Mouse (Mus musculus) intestine, embryonic 14.5 days (tissue): Measurements from ENCODE around the gene Cfap46. TPM values are rescaled to one million over a fixed set of nuclear protein-coding genes. Genes with fewer than 3 reads are reported as not detected.

Experiments
- ATAC-seq: fragments of 200-750 bp; cut with Nextera tagmentation; replicated peaks from 2 replicates; pipeline ENCODE4 v1.8.0; 2017; ENCODE audit warnings: low read depth, moderate number of reproducible peaks, moderate TSS enrichment, moderate library complexity; ENCODE audit not compliant: low FRiP score, low TSS enrichment
- DNase-seq: peaks from one replicate; pipeline ENCODE4 v3.0.0-alpha.2; 2018; ENCODE audit warnings: low spot score
- H3K27ac ChIP-seq: fragments of 300-500 bp; sonication (generic); 2 replicates; pipeline ENCODE4 v1.5.1; 2014; ENCODE audit warnings: low read depth, mild to moderate bottlenecking, control low read depth
- H3K27me3 ChIP-seq: fragments of 300-500 bp; sonication (generic); replicated peaks from 2 replicates; pipeline ENCODE4 v1.6.1; 2014; ENCODE audit warnings: low read length, control low read depth; ENCODE audit not compliant: control insufficient read depth, insufficient read depth
- H3K36me3 ChIP-seq: fragments of 300-500 bp; sonication (generic); 2 replicates; pipeline ENCODE4 v1.6.1; 2014; ENCODE audit warnings: low read length, control low read depth; ENCODE audit not compliant: control insufficient read depth, insufficient read depth
- H3K4me1 ChIP-seq: fragments of 300-500 bp; sonication (generic); replicated peaks from 2 replicates; pipeline ENCODE4 v1.6.1; 2014; ENCODE audit warnings: low read length, control low read depth, mixed read lengths; ENCODE audit not compliant: control insufficient read depth, insufficient read depth
- H3K4me2 ChIP-seq: fragments of 300-500 bp; sonication (generic); 2 replicates; pipeline ENCODE4 v1.6.1; 2014; ENCODE audit warnings: low read length
- H3K4me3 ChIP-seq: fragments of 300-500 bp; sonication (generic); 2 replicates; pipeline ENCODE4 v1.5.1; 2014; ENCODE audit warnings: low read depth, low read length, control low read depth, mixed read lengths
- H3K9ac ChIP-seq: fragments of 300-500 bp; sonication (generic); 2 replicates; pipeline ENCODE4 v1.6.1; 2014; ENCODE audit warnings: mild to moderate bottlenecking, low read length
- H3K9me3 ChIP-seq: fragments of 300-500 bp; sonication (generic); 2 replicates; pipeline ENCODE4 v1.6.1; 2016; ENCODE audit warnings: low read length, control low read depth; ENCODE audit not compliant: control insufficient read depth
- WGBS: fragments of 180-500 bp; shearing (Covaris S2); extraction: QIAGEN DNeasy Blood & Tissue Kit; methylation state at CpG from one replicate; pipeline ENCODE4 v1.1.7; 2014; 5-methylcytosine and 5-hydroxymethylcytosine counted together
- polyA plus RNA-seq: library from polyadenylated mRNA; unstranded; fragments of >200 nt; fragmentation: Nextera tagmentation; extraction: Ambion mirVana; gene quantifications from 2 replicates; pipeline ENCODE4 v1.2.1, GENCODE M21; 2014

Gene Cfap46
- polyA plus RNA-seq, 1 experiment from 2014 or later: 0.14 TPM

DNA sequence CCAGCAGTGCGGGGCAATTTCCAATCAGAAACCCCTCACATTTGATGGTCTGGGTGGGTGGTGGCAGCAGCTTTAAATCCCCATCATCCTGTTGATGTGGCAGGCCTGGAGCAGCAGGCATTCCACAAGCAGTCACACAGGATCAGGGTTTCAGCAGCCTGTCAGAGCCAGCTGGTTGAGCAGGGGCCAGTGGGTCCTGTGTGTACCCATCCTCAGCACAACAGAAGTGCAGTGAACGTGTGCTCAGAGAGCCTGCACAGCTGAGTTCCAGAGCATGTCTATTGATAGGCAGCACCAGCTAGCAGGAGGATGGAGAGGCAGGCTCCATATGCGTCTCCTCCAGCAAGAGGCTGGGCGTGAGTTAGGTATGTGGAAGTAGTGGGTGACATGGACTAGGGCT, 120.2 kb downstream of the Cfap46 start:
- H3K9ac ChIP-seq: no peak overlapping the region
- H3K4me1 ChIP-seq: no peaks in the 10 kb centered on the region
- H3K9me3 ChIP-seq: no peaks in the 10 kb centered on the region
- no peak for ATAC-seq
- peaks cover 47% of the 10 kb centered on the region for H3K36me3 ChIP-seq
- no peak overlapping the region for H3K27ac ChIP-seq
- no peaks in the 10 kb centered on the region for H3K27me3 ChIP-seq
- 79% methylated on average over 4 of the region's 4 CpGs for WGBS
- no peak overlapping the region for H3K4me2 ChIP-seq
- DNase-seq: no peak
- no peak overlapping the region for H3K4me3 ChIP-seq

DNA sequence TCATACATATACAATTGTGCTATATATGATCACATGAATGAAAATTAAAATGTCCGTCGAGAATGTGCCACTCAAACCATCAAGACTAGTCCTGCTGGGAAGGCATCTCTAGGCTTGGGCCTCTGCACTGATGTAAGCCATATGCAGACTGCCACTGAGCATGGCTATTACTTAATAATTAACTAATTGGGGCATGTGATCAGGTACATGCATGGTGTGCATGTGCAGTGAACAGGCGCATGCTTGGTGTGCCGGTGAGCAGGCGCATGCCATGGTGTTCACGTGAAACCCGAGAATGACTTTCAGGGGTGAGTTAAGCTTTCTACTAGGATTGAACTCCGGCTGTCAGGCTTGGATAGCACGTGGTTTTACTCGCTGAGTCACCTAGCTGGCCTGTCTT, 124.0 kb downstream of the Cfap46 start:
- H3K36me3 ChIP-seq: peaks cover 27% of the 10 kb centered on the region
- DNase-seq (no peak), ATAC-seq (no peak)
- H3K9me3 ChIP-seq: no peaks in the 10 kb centered on the region
- no peaks in the 10 kb centered on the region for H3K4me1 ChIP-seq
- 91% methylated on average over 10 of the region's 10 CpGs for WGBS
- no peak overlapping the region for H3K4me2 ChIP-seq
- H3K9ac ChIP-seq: no peak overlapping the region
- H3K4me3 ChIP-seq: no peak overlapping the region
- H3K27ac ChIP-seq: no peak overlapping the region
- H3K27me3 ChIP-seq: no peaks in the 10 kb centered on the region

DNA sequence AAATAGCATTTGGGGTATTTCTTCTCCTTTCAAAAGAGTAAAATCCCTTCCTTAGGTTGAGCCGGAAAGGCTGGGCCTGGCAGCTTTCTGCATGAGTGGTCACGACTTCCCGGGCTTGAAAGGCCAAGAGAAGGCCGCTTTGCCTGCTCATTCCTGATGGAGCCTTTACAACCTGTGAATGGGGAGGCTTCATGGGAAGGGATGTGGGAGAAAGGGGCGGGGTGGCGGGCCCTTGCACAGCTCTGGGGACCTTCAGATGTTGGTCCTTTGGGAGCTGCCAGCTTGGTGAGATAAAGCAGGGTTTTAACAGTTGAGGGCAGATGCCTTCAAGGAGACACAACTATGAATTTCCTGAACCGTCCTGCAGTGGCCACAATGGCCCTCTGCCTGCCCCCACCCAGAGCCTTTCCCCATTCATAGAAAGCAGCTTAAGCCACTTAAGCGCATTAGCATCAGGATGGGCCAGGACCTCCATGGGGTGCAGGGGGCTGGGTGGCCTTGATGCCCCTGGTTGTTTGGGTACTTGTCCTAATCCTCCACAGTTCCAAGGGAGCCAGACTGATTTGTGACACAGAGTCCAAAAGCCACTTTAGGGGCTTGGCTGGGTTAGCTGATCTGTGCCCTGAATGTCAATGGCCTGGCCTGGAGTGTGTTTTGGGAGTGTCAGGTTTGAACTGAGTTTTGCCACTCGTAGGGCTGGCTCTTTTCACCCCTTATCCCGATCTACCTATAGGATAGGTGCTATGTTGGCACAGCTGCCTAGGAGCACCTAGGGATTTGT, 126.7 kb downstream of the Cfap46 start:
- Histone ChIP-seq H3K9ac (no peak overlapping the region), H3K4me1 (no peaks in the 10 kb centered on the region), H3K4me2 (no peak overlapping the region), H3K27ac (no peak overlapping the region), H3K4me3 (no peak overlapping the region), H3K9me3 (no peaks in the 10 kb centered on the region), H3K36me3 (peaks cover 20% of the 10 kb centered on the region), H3K27me3 (no peaks in the 10 kb centered on the region)
- DNase-seq (no peak), ATAC-seq (no peak)
- 50% methylated on average over 10 of the region's 10 CpGs for WGBS

- H3K36me3 ChIP-seq: 0 out of 2 replicates have a peak, but pooled peaks cover 17% of the 10 kb centered on the region
- H3K4me3 ChIP-seq: no peak overlapping the region
- no peak for DNase-seq
- H3K9me3 ChIP-seq: no peaks in the 10 kb centered on the region
- no peak for ATAC-seq
- H3K9ac ChIP-seq: no peak overlapping the region
- no peak overlapping the region for H3K4me2 ChIP-seq
- 75% methylated on average over 5 of the region's 5 CpGs for WGBS
- no peak overlapping the region for H3K27ac ChIP-seq
- H3K4me1 ChIP-seq: no peaks in the 10 kb centered on the region
- no peaks in the 10 kb centered on the region for H3K27me3 ChIP-seq
These were observed 127.3 kb downstream of the Cfap46 start for GRCm38 (mm10) chr7:139556331-139556730.

- 0 out of 2 replicates have a peak, but pooled peaks cover 7% of the 10 kb centered on the region for H3K36me3 ChIP-seq
- H3K27ac ChIP-seq: no peak overlapping the region
- 85% methylated on average over 2 of the region's 2 CpGs for WGBS
- DNase-seq: no peak
- ATAC-seq: no peak
- no peaks in the 10 kb centered on the region for H3K27me3 ChIP-seq
- H3K4me1 ChIP-seq: no peaks in the 10 kb centered on the region
- H3K9me3 ChIP-seq: no peaks in the 10 kb centered on the region
- no peak overlapping the region for H3K4me2 ChIP-seq
- H3K4me3 ChIP-seq: no peak overlapping the region
- H3K9ac ChIP-seq: no peak overlapping the region
These were observed 132.1 kb downstream of the Cfap46 start for GRCm38 (mm10) chr7:139551519-139551918.

Other genes starting within 250 kb of the Cfap46 start
- 0.41 TPM in 1 of 2 replicates, not detected in the other for gene Nkx6-2, start 101.0 kb downstream of the Cfap46 start, polyA plus RNA-seq
- 0.50 and 0.56 TPM in 2 replicates for gene Adgra1, start 150.4 kb upstream of the Cfap46 start, polyA plus RNA-seq
- gene Kndc1, start 210.9 kb upstream of the Cfap46 start, polyA plus RNA-seq: 0.20 and 0.55 TPM in 2 replicates